Mouse (Mus musculus) right cerebral cortex, adult 18-20 months (tissue): Measurements from ENCODE around the gene Nr3c2.

Experiments
- DNase-seq: peaks from one replicate; pipeline ENCODE4 v3.0.0; 2022; ENCODE audit warnings: mixed read lengths

Nr3c2 gene

DNA sequence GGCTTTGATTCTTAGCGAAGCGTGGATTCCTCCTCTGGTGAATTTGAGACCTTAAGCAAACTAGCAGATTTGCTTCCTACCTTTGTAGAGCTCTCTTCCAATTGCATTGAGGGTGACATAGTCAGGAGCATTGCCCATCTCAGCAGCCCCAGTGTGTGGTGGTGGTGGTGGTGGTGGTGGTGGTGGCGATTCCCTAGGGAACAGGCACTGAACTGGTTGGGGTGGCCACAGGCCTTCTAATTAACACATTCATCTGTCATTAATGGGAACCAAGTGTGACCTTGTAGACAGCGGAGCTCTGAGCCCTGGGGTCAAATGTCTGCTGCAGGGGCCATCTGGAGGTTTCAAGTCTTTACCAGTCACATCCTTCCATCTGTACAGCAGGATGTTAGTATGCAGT lies 277.1 kb downstream of the Nr3c2 start:
- DNase-seq: no peak

DNA sequence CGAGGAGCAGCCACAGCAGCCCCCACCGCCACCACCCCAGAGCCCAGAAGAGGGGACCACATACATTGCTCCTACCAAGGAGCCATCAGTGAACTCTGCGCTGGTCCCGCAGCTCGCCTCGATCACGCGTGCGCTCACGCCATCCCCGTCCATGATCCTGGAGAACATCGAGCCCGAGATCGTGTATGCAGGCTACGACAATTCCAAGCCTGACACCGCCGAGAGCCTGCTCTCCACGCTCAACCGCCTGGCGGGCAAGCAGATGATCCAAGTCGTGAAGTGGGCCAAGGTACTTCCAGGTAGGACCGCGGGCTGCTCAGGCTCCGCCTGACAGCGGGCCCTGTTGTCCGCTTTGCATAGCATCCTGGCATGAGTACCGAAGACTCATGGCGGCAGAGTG lies 286.6 kb downstream of the Nr3c2 start:
- DNase-seq: no peak

- DNase-seq: no peak
Observed at GRCm38 (mm10) chr8:77186914-77187536, 287.8 kb downstream of the Nr3c2 start.

GRCm38 (mm10) chr8:77187748-77188147 lies 288.5 kb downstream of the Nr3c2 start:
- DNase-seq: no peak

DNA sequence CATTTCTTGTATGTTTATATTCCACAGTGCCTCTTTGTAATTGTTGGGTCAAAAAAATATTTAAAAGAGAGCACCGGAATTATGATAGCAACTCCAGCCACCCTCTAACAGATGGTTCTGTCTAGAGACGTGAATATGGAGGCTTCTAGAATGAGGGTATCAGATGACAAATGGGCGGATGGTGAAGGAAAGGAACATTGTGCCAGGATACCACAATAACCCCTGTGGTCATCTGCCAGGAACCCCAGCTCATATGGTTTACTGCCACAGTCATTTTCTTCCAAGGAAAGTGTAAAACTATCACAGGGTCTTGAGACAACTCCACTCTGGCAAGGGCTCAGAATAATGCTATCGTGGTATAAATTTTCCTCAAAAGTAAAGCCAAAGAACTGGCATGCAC lies 289.1 kb downstream of the Nr3c2 start:
- DNase-seq: no peak

- DNase-seq: peak; percentile 64
Observed at GRCm38 (mm10) chr8:77189318-77189717, 290.1 kb downstream of the Nr3c2 start.

DNA sequence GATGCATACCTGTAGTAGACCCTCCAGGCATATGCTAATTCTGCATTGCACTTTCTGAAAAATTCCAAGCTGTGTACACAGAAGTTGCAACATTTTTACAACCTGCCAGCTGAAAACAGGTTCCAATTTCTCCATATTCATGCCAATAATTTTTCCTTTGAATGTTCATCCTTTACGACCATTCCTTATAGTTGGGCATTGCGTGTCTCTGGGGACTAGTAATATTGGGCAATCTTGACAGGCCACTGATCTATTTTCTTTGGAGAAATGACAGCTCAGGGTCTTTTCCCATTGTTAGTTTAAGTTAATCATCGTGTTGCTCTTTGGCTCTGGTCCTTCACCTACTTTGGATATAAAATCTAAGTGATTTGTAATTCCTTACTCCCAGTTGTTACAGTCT lies 291.2 kb downstream of the Nr3c2 start:
- no peak for DNase-seq

GRCm38 (mm10) chr8:77209297-77209696 lies 310.1 kb downstream of the Nr3c2 start:
- DNase-seq: no peak

GRCm38 (mm10) chr8:77213893-77214464 lies 314.7 kb downstream of the Nr3c2 start:
- DNase-seq: no peak

GRCm38 (mm10) chr8:77214665-77215064 lies 315.4 kb downstream of the Nr3c2 start:
- peak; percentile 21 for DNase-seq

- DNase-seq: no peak
Observed at GRCm38 (mm10) chr8:77215191-77215590, 315.9 kb downstream of the Nr3c2 start.

- no peak for DNase-seq
Observed at GRCm38 (mm10) chr8:77223123-77223522, 323.9 kb downstream of the Nr3c2 start.

DNA sequence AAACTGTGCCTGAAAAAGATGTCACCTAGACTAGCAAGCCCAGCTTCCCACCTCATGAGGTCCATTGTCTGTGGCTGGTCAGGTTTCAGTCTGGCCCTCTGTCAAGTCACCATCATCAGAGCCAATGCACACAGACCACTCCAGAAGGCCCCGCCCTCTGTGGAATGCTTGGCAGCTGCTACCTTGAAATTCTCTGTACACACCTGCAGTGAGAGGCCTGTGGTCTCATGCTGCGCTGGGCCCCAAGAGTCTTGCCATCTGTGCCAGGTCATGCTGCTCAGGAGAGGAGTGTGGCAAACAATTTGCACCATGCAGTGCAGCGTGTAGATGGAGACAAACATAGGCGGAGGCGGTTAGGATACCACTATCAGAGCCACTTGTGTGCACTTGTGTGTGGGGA lies 328.5 kb downstream of the Nr3c2 start:
- no peak for DNase-seq

GRCm38 (mm10) chr8:77228688-77229087 lies 329.4 kb downstream of the Nr3c2 start:
- DNase-seq: no peak

GRCm38 (mm10) chr8:77231211-77231610 lies 332.0 kb downstream of the Nr3c2 start:
- no peak for DNase-seq

GRCm38 (mm10) chr8:77231834-77232233 lies 332.6 kb downstream of the Nr3c2 start:
- DNase-seq: no peak

- no peak for DNase-seq
Observed at GRCm38 (mm10) chr8:77232411-77232810, 333.2 kb downstream of the Nr3c2 start.

GRCm38 (mm10) chr8:77236701-77237100 lies 337.5 kb downstream of the Nr3c2 start:
- DNase-seq: no peak

DNA sequence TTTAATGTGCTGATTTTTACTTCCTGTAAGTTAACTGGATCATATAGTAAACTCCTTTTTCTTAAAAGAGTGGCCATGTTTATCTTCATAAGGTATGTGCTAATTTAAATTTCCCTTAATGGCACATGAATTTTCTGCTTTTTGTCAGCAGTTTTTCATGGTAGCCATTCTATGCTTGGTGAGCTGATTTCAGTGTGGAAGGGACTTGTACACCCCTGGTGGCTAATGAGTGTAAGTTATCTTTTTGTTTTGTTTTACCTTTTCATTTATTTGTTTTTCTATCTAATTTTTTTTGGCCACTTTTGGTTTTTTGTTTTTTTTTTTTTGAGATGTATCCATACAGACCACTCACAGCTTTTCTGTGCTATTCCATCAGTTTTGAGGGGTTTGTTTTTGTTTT lies 340.2 kb downstream of the Nr3c2 start:
- no peak for DNase-seq

GRCm38 (mm10) chr8:77241381-77241780 lies 342.1 kb downstream of the Nr3c2 start:
- no peak for DNase-seq

- no peak for DNase-seq
Observed at GRCm38 (mm10) chr8:77250094-77250493, 350.9 kb downstream of the Nr3c2 start.

- no peak for DNase-seq
Observed at GRCm38 (mm10) chr8:77251134-77251533, 351.9 kb downstream of the Nr3c2 start.

DNA sequence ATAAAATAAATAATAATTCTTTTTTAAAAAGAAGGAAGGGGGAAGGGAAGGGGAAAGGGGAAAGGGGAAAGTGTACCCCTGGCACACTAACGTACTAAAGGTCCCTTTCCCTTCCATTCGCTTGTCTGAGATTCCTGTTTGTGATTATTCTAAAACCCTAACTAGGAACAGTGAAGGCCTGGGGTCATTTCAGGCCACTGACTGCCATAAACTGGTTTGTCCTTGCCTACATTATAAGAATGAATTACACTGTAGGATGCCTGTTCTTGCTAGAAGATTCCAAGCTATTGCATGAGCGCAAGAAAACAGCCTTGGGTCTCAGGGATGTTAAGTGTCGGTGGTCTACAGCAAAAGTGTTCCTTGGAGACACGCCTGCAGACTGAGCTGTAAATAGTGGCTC lies 355.2 kb downstream of the Nr3c2 start:
- DNase-seq: no peak

DNA sequence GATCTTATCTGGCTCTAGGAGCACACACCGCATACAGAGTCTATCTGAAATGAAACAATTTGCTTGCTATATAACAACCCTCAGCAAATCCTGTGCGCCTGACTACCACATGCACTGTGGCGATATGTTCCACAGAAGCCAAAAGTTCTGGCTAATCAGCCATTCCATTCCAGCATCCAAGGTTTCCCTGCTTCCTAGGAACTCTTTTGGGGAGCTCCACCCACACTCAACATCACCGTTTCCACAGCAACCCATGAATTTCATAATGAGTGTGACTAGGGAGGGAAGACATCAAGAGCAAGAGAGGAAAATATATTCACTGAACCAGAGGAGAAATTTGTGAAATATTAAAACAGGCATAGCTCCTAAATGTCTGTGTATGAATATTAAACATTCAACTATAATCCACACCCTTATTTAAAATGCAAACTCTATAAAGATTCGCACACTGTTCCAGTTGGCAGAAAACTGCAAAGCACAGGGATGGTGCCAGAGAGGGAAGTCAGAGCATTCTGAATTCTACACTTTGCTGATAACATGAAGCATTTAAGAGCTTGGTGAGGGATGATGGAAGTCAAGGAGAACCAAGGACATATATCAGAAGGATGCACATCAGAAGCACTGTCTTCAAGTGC lies 357.3 kb downstream of the Nr3c2 start:
- DNase-seq: peak; percentile 84

GRCm38 (mm10) chr8:77257085-77257451 lies 357.8 kb downstream of the Nr3c2 start:
- DNase-seq: peak; percentile 10
